Comparison of ENCODE assay signal across 24 mouse cellular contexts in the genomic region with DNA sequence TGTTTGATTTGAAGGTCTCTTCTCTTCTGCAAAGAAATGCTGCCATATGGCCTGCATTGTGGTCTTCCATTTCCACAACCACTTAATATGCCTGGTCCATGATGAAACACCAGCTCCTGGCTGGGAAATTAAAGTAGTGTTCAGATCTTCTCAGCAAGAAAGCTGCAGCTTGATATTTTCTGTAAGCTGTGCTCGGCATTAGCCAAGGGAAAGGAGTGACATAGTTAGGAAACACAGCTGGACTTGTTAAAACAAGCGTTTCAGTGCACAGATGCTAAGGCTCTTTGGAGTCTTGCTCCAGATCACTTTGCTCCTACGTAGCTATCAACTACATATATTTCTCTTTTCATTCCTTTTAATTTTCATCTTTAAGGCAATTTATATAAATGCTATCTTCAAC.
A peak's percentile ranks its signal among the peaks of the same experiment; 100 is the strongest.
DNase-seq lines count a peak whose midpoint lies in the region; ATAC-seq lines count a peak whose summit lies in the region.
"Had no signal": no experiment of that assay in that cellular context is flagged by ENCODE, and none has a peak within 500 bp of the region (broad histone marks: within the 10 kb centered on the region; RNA-seq: fewer than 3 reads in every experiment).

No protein-coding gene starts in this region.

- no peaks in the 10 kb centered on the region for H3K36me3 ChIP-seq in lung, embryonic 15.5 days
- H3K36me3 ChIP-seq: forebrain, embryonic 10.5 days; heart, embryonic 12.5 days; heart, embryonic 15.5 days; hindbrain, embryonic 10.5 days had no signal

- ATAC-seq in frontal cortex, adult (ENCODE audit: low TSS enrichment): peak; percentile 44
- peak; percentile 14; the same call in 1 of the 2 replicates for ATAC-seq in lung, embryonic 15.5 days (ENCODE audit: borderline replicate concordance, extremely low read depth, low FRiP score, low TSS enrichment)
- ATAC-seq: forebrain, embryonic 13.5 days; forebrain, embryonic 16.5 days; hindbrain, postnatal 0 days; inflammation-experienced regulatory T-cells, adult 6 months; Patski had no signal

- H3K9ac ChIP-seq in lung, embryonic 15.5 days: no peak overlapping the region
- H3K9ac ChIP-seq: forebrain, embryonic 13.5 days; heart, embryonic 12.5 days; heart, embryonic 15.5 days; hindbrain, embryonic 14.5 days had no signal

- no peaks in the 10 kb centered on the region for H3K4me1 ChIP-seq in lung, embryonic 15.5 days
- H3K4me1 ChIP-seq: forebrain, embryonic 10.5 days; forebrain, embryonic 13.5 days; heart, embryonic 12.5 days; heart, embryonic 15.5 days; hindbrain, embryonic 10.5 days had no signal

- H3K4me3 ChIP-seq in lung, embryonic 15.5 days: no peak overlapping the region
- H3K4me3 ChIP-seq: forebrain, embryonic 10.5 days; forebrain, embryonic 13.5 days; heart, embryonic 12.5 days; heart, embryonic 15.5 days; hindbrain, embryonic 10.5 days had no signal

- WGBS in lung, embryonic 15.5 days: 56% methylated on average over 3 of the region's 3 CpGs

- H3K4me2 ChIP-seq in lung, embryonic 15.5 days: no peak overlapping the region
- H3K4me2 ChIP-seq: forebrain, embryonic 13.5 days; heart, embryonic 12.5 days; heart, embryonic 15.5 days; hindbrain, embryonic 14.5 days had no signal

- H3K27ac ChIP-seq in lung, embryonic 15.5 days: no peak overlapping the region
- H3K27ac ChIP-seq: forebrain, embryonic 10.5 days; forebrain, embryonic 13.5 days; heart, embryonic 15.5 days; hindbrain, embryonic 10.5 days; hindbrain, embryonic 14.5 days; hindbrain, postnatal 0 days had no signal

- H3K9me3 ChIP-seq in lung, embryonic 15.5 days: no peaks in the 10 kb centered on the region
- H3K9me3 ChIP-seq: forebrain, embryonic 10.5 days; forebrain, embryonic 13.5 days; heart, embryonic 12.5 days; heart, embryonic 15.5 days; hindbrain, embryonic 10.5 days had no signal

- DNase-seq in frontal cortex, postnatal 25 days (ENCODE audit: low spot score in 2 of 2): no peak
- no peak for DNase-seq in lung, adult 18-20 months
- peak; percentile 30 for DNase-seq in brain, adult 2 months (ENCODE audit: low read depth, low spot score)
- no peak for DNase-seq in adrenal gland, adult 18-20 months (ENCODE audit: low spot score in 2 of 2)
- DNase-seq: adrenal gland, adult 2 months; adrenal gland, postnatal 14 days; cerebellum, adult 18-20 months; cerebellum, adult 9-10 months; gastrocnemius, postnatal 25 days; heart, adult 18-20 months; heart, postnatal 10 days; heart, postnatal 36 days had no signal

- H3K27me3 ChIP-seq in lung, embryonic 15.5 days: no peaks in the 10 kb centered on the region
- H3K27me3 ChIP-seq: forebrain, embryonic 13.5 days; heart, embryonic 12.5 days; heart, embryonic 15.5 days; Patski had no signal
